Mouse (Mus musculus): ENCODE measurements at regions not wholly inside any gene's neighbourhood (a gene's known extent, or its start where the extent isn't known, plus 50 kb on each side); places are given as distances from the start of the nearest gene placed in this dataset.

- no peak overlapping the region for H3K4me2 ChIP-seq
- ATAC-seq (replicated peaks): no peak
- no peaks in the 10 kb centered on the region for H3K9me3 ChIP-seq
- peaks cover 7% of the 10 kb centered on the region; the same call in 1 of the 2 replicates for H3K4me1 ChIP-seq
- no peak overlapping the region for H3K27ac ChIP-seq
- 79% methylated on average over 8 of the region's 8 CpGs for WGBS
- no peak overlapping the region for H3K9ac ChIP-seq
- H3K36me3 ChIP-seq (replicated peaks): no peaks in the 10 kb centered on the region
- H3K4me3 ChIP-seq: no peak overlapping the region
- H3K27me3 ChIP-seq (replicated peaks): no peaks in the 10 kb centered on the region
Observed at GRCm38 (mm10) chr10:111865286-111865830, 107.1 kb upstream of the Krr1 start.

GRCm38 (mm10) chr10:111867102-111867501, 105.4 kb upstream of the Krr1 start:
- peak overlapping the region; percentile 42; the same call in 1 of the 2 replicates for H3K27ac ChIP-seq
- no peaks in the 10 kb centered on the region for H3K36me3 ChIP-seq (replicated peaks)
- 0 out of 2 replicates have a peak overlapping the region, but pooled peaks have one; percentile 6 for H3K4me2 ChIP-seq
- no peak overlapping the region for H3K9ac ChIP-seq
- H3K4me3 ChIP-seq: no peak overlapping the region
- 8% methylated on average over 6 of the region's 6 CpGs for WGBS
- H3K27me3 ChIP-seq (replicated peaks): no peaks in the 10 kb centered on the region
- H3K4me1 ChIP-seq: peaks cover 7% of the 10 kb centered on the region; the same call in 1 of the 2 replicates
- ATAC-seq (replicated peaks): peak; percentile 80; the same call in 1 of the 2 replicates
- no peaks in the 10 kb centered on the region for H3K9me3 ChIP-seq

GRCm38 (mm10) chr10:111867538-111867937, 104.9 kb upstream of the Krr1 start:
- Histone ChIP-seq H3K9ac (no peak overlapping the region), H3K4me3 (no peak overlapping the region), H3K4me1 (peaks cover 7% of the 10 kb centered on the region; the same call in 1 of the 2 replicates), H3K36me3 (replicated peaks) (no peaks in the 10 kb centered on the region), H3K4me2 (peak overlapping the region; percentile 6; the same call in 1 of the 2 replicates), H3K27ac (peak overlapping the region; percentile 42; the same call in 1 of the 2 replicates), H3K9me3 (no peaks in the 10 kb centered on the region), H3K27me3 (replicated peaks) (no peaks in the 10 kb centered on the region)
- no peak for ATAC-seq (replicated peaks)
- 1% methylated on average over 6 of the region's 6 CpGs for WGBS

GRCm38 (mm10) chr10:111880354-111880753, 92.1 kb upstream of the Krr1 start:
- Histone ChIP-seq H3K9me3 (no peaks in the 10 kb centered on the region), H3K4me1 (peaks cover 4% of the 10 kb centered on the region), H3K9ac (no peak overlapping the region), H3K27ac (no peak overlapping the region), H3K4me2 (no peak overlapping the region), H3K27me3 (replicated peaks) (no peaks in the 10 kb centered on the region), H3K4me3 (no peak overlapping the region), H3K36me3 (replicated peaks) (no peaks in the 10 kb centered on the region)
- no peak for ATAC-seq (replicated peaks)
- 53% methylated on average over 3 of the region's 3 CpGs for WGBS

GRCm38 (mm10) chr10:111881339-111882211, 90.9 kb upstream of the Krr1 start:
- Histone ChIP-seq H3K27me3 (replicated peaks) (no peaks in the 10 kb centered on the region), H3K4me1 (peaks cover 4% of the 10 kb centered on the region), H3K4me2 (peak overlapping the region; percentile 46), H3K27ac (peak overlapping the region; percentile 29; the same call in 1 of the 2 replicates), H3K9ac (no peak overlapping the region), H3K4me3 (peak overlapping the region; percentile 13), H3K9me3 (no peaks in the 10 kb centered on the region), H3K36me3 (replicated peaks) (no peaks in the 10 kb centered on the region)
- peak; percentile 68 for ATAC-seq (replicated peaks)
- WGBS: 25% methylated on average over 24 of the region's 24 CpGs

GRCm38 (mm10) chr10:111882521-111882920, 89.9 kb upstream of the Krr1 start:
- H3K4me2 ChIP-seq: no peak overlapping the region; the same call in 1 of the 2 replicates

GRCm38 (mm10) chr10:111884701-111885100, 87.8 kb upstream of the Krr1 start:
- H3K9ac ChIP-seq: no peak overlapping the region
- H3K36me3 ChIP-seq (replicated peaks): no peaks in the 10 kb centered on the region
- H3K9me3 ChIP-seq: no peaks in the 10 kb centered on the region
- H3K27ac ChIP-seq: no peak overlapping the region
- H3K27me3 ChIP-seq (replicated peaks): no peaks in the 10 kb centered on the region
- no peak overlapping the region for H3K4me2 ChIP-seq
- 56% methylated on average over 4 of the region's 4 CpGs for WGBS
- peaks cover 4% of the 10 kb centered on the region for H3K4me1 ChIP-seq
- ATAC-seq (replicated peaks): 0 out of 2 replicates have a peak, but pooled peaks have one; percentile 30
- no peak overlapping the region for H3K4me3 ChIP-seq

More at GRCm38 (mm10) chr10:111882521-111882920, 89.9 kb upstream of the Krr1 start:
- Histone ChIP-seq H3K36me3 (replicated peaks) (no peaks in the 10 kb centered on the region), H3K4me3 (no peak overlapping the region), H3K27me3 (replicated peaks) (no peaks in the 10 kb centered on the region), H3K9ac (no peak overlapping the region), H3K9me3 (no peaks in the 10 kb centered on the region), H3K4me1 (peaks cover 4% of the 10 kb centered on the region), H3K27ac (no peak overlapping the region)
- WGBS: 91% methylated on average over 6 of the region's 6 CpGs
- no peak for ATAC-seq (replicated peaks)

GRCm38 (mm10) chr10:111889111-111889510, 83.4 kb upstream of the Krr1 start:
- ATAC-seq (replicated peaks): no peak
- Histone ChIP-seq H3K27ac (no peak overlapping the region), H3K4me2 (no peak overlapping the region), H3K9ac (no peak overlapping the region), H3K36me3 (replicated peaks) (no peaks in the 10 kb centered on the region), H3K9me3 (no peaks in the 10 kb centered on the region), H3K4me3 (no peak overlapping the region), H3K27me3 (replicated peaks) (no peaks in the 10 kb centered on the region), H3K4me1 (no peaks in the 10 kb centered on the region)
- WGBS: 97% methylated on average over 5 of the region's 5 CpGs

- H3K4me3 ChIP-seq: no peak overlapping the region
Observed at GRCm38 (mm10) chr10:111893489-111893888, 79.0 kb upstream of the Krr1 start.

GRCm38 (mm10) chr10:111893941-111894340, 78.5 kb upstream of the Krr1 start:
- Histone ChIP-seq H3K9ac (no peak overlapping the region), H3K9me3 (no peaks in the 10 kb centered on the region), H3K27ac (no peak overlapping the region), H3K4me3 (no peak overlapping the region), H3K4me2 (no peak overlapping the region), H3K27me3 (replicated peaks) (no peaks in the 10 kb centered on the region), H3K4me1 (no peaks in the 10 kb centered on the region), H3K36me3 (replicated peaks) (no peaks in the 10 kb centered on the region)
- 90% methylated on average over 8 of the region's 8 CpGs for WGBS
- no peak for ATAC-seq (replicated peaks)

More at GRCm38 (mm10) chr10:111893489-111893888, 79.0 kb upstream of the Krr1 start:
- Histone ChIP-seq H3K4me2 (no peak overlapping the region), H3K27ac (no peak overlapping the region), H3K4me1 (no peaks in the 10 kb centered on the region), H3K9me3 (no peaks in the 10 kb centered on the region), H3K9ac (no peak overlapping the region), H3K27me3 (replicated peaks) (no peaks in the 10 kb centered on the region), H3K36me3 (replicated peaks) (no peaks in the 10 kb centered on the region)
- 91% methylated on average over 5 of the region's 5 CpGs for WGBS
- ATAC-seq (replicated peaks): no peak

- no peak overlapping the region for H3K27ac ChIP-seq
- H3K36me3 ChIP-seq (replicated peaks): no peaks in the 10 kb centered on the region
- no peak overlapping the region for H3K9ac ChIP-seq
- H3K27me3 ChIP-seq (replicated peaks): no peaks in the 10 kb centered on the region
- no peak overlapping the region for H3K4me2 ChIP-seq
- no peak for ATAC-seq (replicated peaks)
- no peak overlapping the region for H3K4me3 ChIP-seq
- H3K4me1 ChIP-seq: peaks cover 14% of the 10 kb centered on the region
- no peaks in the 10 kb centered on the region for H3K9me3 ChIP-seq
- WGBS: 71% methylated on average over 3 of the region's 3 CpGs
Observed at GRCm38 (mm10) chr10:111897361-111897760, 75.1 kb upstream of the Krr1 start.
